Mouse (Mus musculus) embryonic fibroblast, embryonic 13.5 days (primary cell): ENCODE measurements around the gene Prok2. TPM values are rescaled to one million over a fixed set of nuclear protein-coding genes. Genes with fewer than 3 reads are reported as not detected.

Source experiments
- H3K27ac ChIP-seq: 2 replicates; pipeline ENCODE4 v1.5.1; 2012; ENCODE audit warnings: low read length, control low read depth, inconsistent platforms; ENCODE audit not compliant: insufficient read depth
- H3K4me1 ChIP-seq: 2 replicates; pipeline ENCODE4 v1.6.1; 2011; ENCODE audit warnings: low read length; ENCODE audit not compliant: control insufficient read depth, insufficient read depth
- H3K4me3 ChIP-seq: 2 replicates; pipeline ENCODE4 v1.5.1; 2011; ENCODE audit warnings: mild to moderate bottlenecking, control low read depth, low read length; ENCODE audit not compliant: insufficient read depth
- CTCF ChIP-seq: IDR thresholded peaks from 2 replicates; pipeline ENCODE4 v1.5.1; 2011; ENCODE audit warnings: mild to moderate bottlenecking, control low read depth, low read length, moderate library complexity, borderline replicate concordance; ENCODE audit not compliant: insufficient read depth
- POLR2A ChIP-seq: IDR thresholded peaks from 2 replicates; pipeline ENCODE4 v1.6.1; 2011; ENCODE audit warnings: low read depth, mild to moderate bottlenecking, control low read depth, low read length, moderate library complexity
- polyA plus RNA-seq: library from polyadenylated mRNA; stranded (reverse); fragments of >200 nt; gene quantifications from 2 replicates; pipeline ENCODE4 v1.2.4, GENCODE M21; 2011; ENCODE audit warnings: low read depth; ENCODE audit not compliant: missing spikeins, insufficient read length

Prok2 gene
- polyA plus RNA-seq, 1 experiment, result not detected

GRCm38 (mm10) chr6:99732673-99733072 lies 6.5 kb upstream of the Prok2 start:
- no peak overlapping the region for H3K27ac ChIP-seq
- no peaks in the 10 kb centered on the region for H3K4me1 ChIP-seq
- no peak overlapping the region for H3K4me3 ChIP-seq
- TF ChIP-seq POLR2A, result no peak
- TF ChIP-seq CTCF, result no peak

GRCm38 (mm10) chr6:99731926-99732325 lies 5.7 kb upstream of the Prok2 start:
- Histone ChIP-seq H3K27ac (no peak overlapping the region), H3K4me3 (no peak overlapping the region), H3K4me1 (no peaks in the 10 kb centered on the region)
- TF ChIP-seq CTCF, result no peak

GRCm38 (mm10) chr6:99729853-99730252 lies 3.7 kb upstream of the Prok2 start:
- no peak for TF ChIP-seq POLR2A
- TF ChIP-seq CTCF, result no peak
- H3K4me1 ChIP-seq, result no peaks in the 10 kb centered on the region
- no peak overlapping the region for H3K27ac ChIP-seq
- H3K4me3 ChIP-seq, result no peak overlapping the region

GRCm38 (mm10) chr6:99726576-99727303 lies 548 bp upstream of the Prok2 start:
- TF ChIP-seq CTCF, result no peak
- no peak for TF ChIP-seq POLR2A
- no peak overlapping the region for H3K27ac ChIP-seq
- no peak overlapping the region for H3K4me3 ChIP-seq

GRCm38 (mm10) chr6:99722390-99722789 lies 3.8 kb downstream of the Prok2 start:
- no peak overlapping the region for H3K4me3 ChIP-seq
- TF ChIP-seq CTCF (no peak), POLR2A (no peak)
- H3K27ac ChIP-seq, result no peak overlapping the region
- no peaks in the 10 kb centered on the region for H3K4me1 ChIP-seq

More at GRCm38 (mm10) chr6:99726576-99727303, 548 bp upstream of the Prok2 start:
- no peaks in the 10 kb centered on the region for H3K4me1 ChIP-seq

GRCm38 (mm10) chr6:99721032-99721431 lies 5.2 kb downstream of the Prok2 start:
- no peaks in the 10 kb centered on the region for H3K4me1 ChIP-seq
- H3K4me3 ChIP-seq, result no peak overlapping the region
- TF ChIP-seq CTCF, result no peak
- no peak for TF ChIP-seq POLR2A
- H3K27ac ChIP-seq, result no peak overlapping the region

GRCm38 (mm10) chr6:99715913-99716312 lies 10.3 kb downstream of the Prok2 start:
- H3K27ac ChIP-seq, result no peak overlapping the region
- no peak for TF ChIP-seq CTCF
- TF ChIP-seq POLR2A, result no peak
- H3K4me1 ChIP-seq, result no peaks in the 10 kb centered on the region
- H3K4me3 ChIP-seq, result no peak overlapping the region

- Histone ChIP-seq H3K4me3 (no peak overlapping the region), H3K27ac (no peak overlapping the region), H3K4me1 (no peaks in the 10 kb centered on the region)
- no peak for TF ChIP-seq POLR2A
- no peak for TF ChIP-seq CTCF
Observed at GRCm38 (mm10) chr6:99715191-99715590, 11.0 kb downstream of the Prok2 start.

GRCm38 (mm10) chr6:99713256-99713655 lies 12.9 kb downstream of the Prok2 start:
- TF ChIP-seq POLR2A, result no peak
- no peak for TF ChIP-seq CTCF
- no peak overlapping the region for H3K4me3 ChIP-seq
- no peaks in the 10 kb centered on the region for H3K4me1 ChIP-seq
- H3K27ac ChIP-seq, result no peak overlapping the region

GRCm38 (mm10) chr6:99711576-99712101 lies 14.6 kb downstream of the Prok2 start:
- no peak for TF ChIP-seq CTCF
- TF ChIP-seq POLR2A, result no peak
- H3K4me3 ChIP-seq, result no peak overlapping the region
- no peak overlapping the region for H3K27ac ChIP-seq
- H3K4me1 ChIP-seq, result no peaks in the 10 kb centered on the region

- H3K4me1 ChIP-seq, result no peaks in the 10 kb centered on the region
- no peak overlapping the region for H3K27ac ChIP-seq
- TF ChIP-seq CTCF (no peak), POLR2A (no peak)
- H3K4me3 ChIP-seq, result no peak overlapping the region
Observed at GRCm38 (mm10) chr6:99700484-99700883, 25.7 kb downstream of the Prok2 start.
